Mouse (Mus musculus): ENCODE measurements at regions not wholly inside any gene's neighbourhood (a gene's known extent, or its start where the extent isn't known, plus 50 kb on each side); places are given as distances from the start of the nearest gene placed in this dataset.
A peak's percentile ranks its signal among the peaks of the same experiment; 100 is the strongest.

DNA sequence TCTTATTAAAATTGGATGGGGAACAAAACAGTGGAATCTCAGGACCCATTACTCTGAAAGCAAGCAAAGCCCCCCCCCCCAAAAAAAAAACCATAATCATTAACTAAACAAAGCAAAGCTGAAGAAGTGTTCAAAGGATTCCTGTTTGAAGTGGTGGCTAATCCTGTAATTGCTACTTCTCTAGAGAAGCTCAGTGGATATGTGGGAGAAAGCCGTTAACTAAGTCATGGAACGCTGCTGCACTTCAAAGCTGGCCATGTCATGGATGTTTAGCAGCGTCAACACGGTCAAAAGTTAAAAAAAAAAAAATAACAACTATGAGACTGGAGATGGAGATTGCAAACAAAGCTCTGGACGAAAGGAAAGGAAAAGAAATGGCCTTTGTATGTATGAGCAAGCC is 305.3 kb upstream of the Slc35b3 start:
- Histone ChIP-seq H3K36me3 (ENCODE audit: insufficient read depth) (no peaks in the 10 kb centered on the region), H3K9me3 (ENCODE audit: low read depth, low read length) (no peaks in the 10 kb centered on the region), H3K4me3 (ENCODE audit: low read depth, low read length) (no peak overlapping the region), H3K27ac (ENCODE audit: low read depth) (no peak overlapping the region), H3K9ac (no peak overlapping the region), H3K4me1 (ENCODE audit: insufficient read depth) (no peaks in the 10 kb centered on the region), H3K4me2 (no peak overlapping the region), H3K27me3 (ENCODE audit: insufficient read depth, low read length) (no peaks in the 10 kb centered on the region)
- no peak for TF ChIP-seq CTCF (IDR thresholded peaks at IDR 0.05; ENCODE audit: low read depth)
- WGBS = 62% methylated on average over 5 of the region's 5 CpGs
- no peak for ATAC-seq (ENCODE audit: insufficient read depth)
- DNase-seq = no peak

GRCm38 (mm10) chr13:39256708-39257107 is 296.0 kb upstream of the Slc35b3 start:
- H3K27me3 ChIP-seq (ENCODE audit: insufficient read depth, low read length) = no peaks in the 10 kb centered on the region
- no peak overlapping the region for H3K4me3 ChIP-seq (ENCODE audit: low read depth, low read length)
- DNase-seq (peak; percentile 35), ATAC-seq (ENCODE audit: insufficient read depth) (no peak; the same call in 1 of the 2 replicates)
- H3K4me1 ChIP-seq (ENCODE audit: insufficient read depth) = no peaks in the 10 kb centered on the region
- 38% methylated on average over 3 of the region's 3 CpGs for WGBS
- H3K4me2 ChIP-seq = no peak overlapping the region
- no peaks in the 10 kb centered on the region for H3K36me3 ChIP-seq (ENCODE audit: insufficient read depth)
- H3K9me3 ChIP-seq (ENCODE audit: low read depth, low read length) = no peaks in the 10 kb centered on the region
- H3K9ac ChIP-seq = no peak overlapping the region
- no peak for TF ChIP-seq CTCF (IDR thresholded peaks at IDR 0.05; ENCODE audit: low read depth)
- no peak overlapping the region for H3K27ac ChIP-seq (ENCODE audit: low read depth)

GRCm38 (mm10) chr13:39255338-39255737 is 294.7 kb upstream of the Slc35b3 start:
- no peak overlapping the region for H3K4me2 ChIP-seq
- no peak overlapping the region for H3K27ac ChIP-seq (ENCODE audit: low read depth)
- H3K9me3 ChIP-seq (ENCODE audit: low read depth, low read length) = no peaks in the 10 kb centered on the region
- TF ChIP-seq CTCF (IDR thresholded peaks at IDR 0.05; ENCODE audit: low read depth) = no peak
- H3K36me3 ChIP-seq (ENCODE audit: insufficient read depth) = no peaks in the 10 kb centered on the region
- no peaks in the 10 kb centered on the region for H3K4me1 ChIP-seq (ENCODE audit: insufficient read depth)
- WGBS = 65% methylated on average over 3 of the region's 3 CpGs
- no peak for ATAC-seq (ENCODE audit: insufficient read depth)
- H3K9ac ChIP-seq = no peak overlapping the region
- no peaks in the 10 kb centered on the region for H3K27me3 ChIP-seq (ENCODE audit: insufficient read depth, low read length)
- no peak overlapping the region for H3K4me3 ChIP-seq (ENCODE audit: low read depth, low read length)
- peak; percentile 3 for DNase-seq

DNA sequence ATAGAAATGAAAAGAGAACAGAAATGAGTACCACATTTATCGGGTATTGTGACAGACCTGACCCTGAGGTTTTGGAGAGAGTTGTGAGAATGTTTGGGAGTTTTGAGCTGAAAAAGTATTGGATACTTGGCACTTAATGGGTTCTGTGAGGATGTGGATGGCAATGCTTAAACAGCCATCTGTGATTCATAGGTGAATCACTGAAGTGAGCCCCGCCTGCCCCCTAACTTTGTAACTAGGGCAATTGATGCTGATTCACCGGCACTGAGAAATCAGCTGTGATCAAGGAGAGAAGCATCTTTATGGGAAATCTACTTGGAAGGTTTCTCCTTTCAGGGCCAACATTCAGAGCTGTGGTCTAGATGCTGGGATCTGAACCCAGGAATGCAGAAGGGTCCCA is 291.9 kb upstream of the Slc35b3 start:
- no peak for ATAC-seq (ENCODE audit: insufficient read depth)
- no peak overlapping the region for H3K9ac ChIP-seq
- no peak overlapping the region for H3K4me3 ChIP-seq (ENCODE audit: low read depth, low read length)
- no peaks in the 10 kb centered on the region for H3K4me1 ChIP-seq (ENCODE audit: insufficient read depth)
- H3K27ac ChIP-seq (ENCODE audit: low read depth) = no peak overlapping the region
- TF ChIP-seq CTCF (IDR thresholded peaks at IDR 0.05; ENCODE audit: low read depth) = no peak
- no peaks in the 10 kb centered on the region for H3K9me3 ChIP-seq (ENCODE audit: low read depth, low read length)
- no peaks in the 10 kb centered on the region for H3K27me3 ChIP-seq (ENCODE audit: insufficient read depth, low read length)
- H3K36me3 ChIP-seq (ENCODE audit: insufficient read depth) = no peaks in the 10 kb centered on the region
- H3K4me2 ChIP-seq = no peak overlapping the region
- WGBS = 88% methylated on average over 3 of the region's 3 CpGs
- DNase-seq = no peak

DNA sequence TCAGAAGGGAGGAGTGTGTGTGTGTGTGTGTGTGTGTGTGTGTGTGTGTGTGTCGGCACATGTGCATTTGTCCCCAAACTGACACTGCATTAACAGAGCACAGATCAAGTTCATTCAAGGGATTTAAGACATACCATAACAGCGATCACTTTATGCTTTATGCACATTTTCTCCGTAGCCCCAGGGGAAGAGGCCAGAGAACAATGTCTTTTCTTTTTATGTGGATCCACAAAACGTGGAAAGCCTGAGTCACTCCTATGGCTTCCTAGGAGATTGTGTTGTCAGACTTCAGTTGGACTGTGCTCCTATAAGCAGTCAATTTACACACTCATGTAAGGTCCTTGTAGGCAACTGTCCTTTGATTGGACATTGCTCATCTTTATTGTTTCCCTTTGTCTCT is 289.4 kb upstream of the Slc35b3 start:
- Histone ChIP-seq H3K4me3 (ENCODE audit: low read depth, low read length) (no peak overlapping the region), H3K27me3 (ENCODE audit: insufficient read depth, low read length) (no peaks in the 10 kb centered on the region), H3K9me3 (ENCODE audit: low read depth, low read length) (no peaks in the 10 kb centered on the region), H3K4me1 (ENCODE audit: insufficient read depth) (no peaks in the 10 kb centered on the region), H3K36me3 (ENCODE audit: insufficient read depth) (no peaks in the 10 kb centered on the region), H3K9ac (no peak overlapping the region), H3K27ac (ENCODE audit: low read depth) (no peak overlapping the region), H3K4me2 (no peak overlapping the region)
- DNase-seq (no peak), ATAC-seq (ENCODE audit: insufficient read depth) (no peak)
- no peak for TF ChIP-seq CTCF (IDR thresholded peaks at IDR 0.05; ENCODE audit: low read depth)
- WGBS = 88% methylated on average over 4 of the region's 4 CpGs

GRCm38 (mm10) chr13:39226829-39227228 is 266.2 kb upstream of the Slc35b3 start:
- Histone ChIP-seq H3K36me3 (ENCODE audit: insufficient read depth) (no peaks in the 10 kb centered on the region), H3K9me3 (ENCODE audit: low read depth, low read length) (no peaks in the 10 kb centered on the region), H3K4me1 (ENCODE audit: insufficient read depth) (no peaks in the 10 kb centered on the region), H3K27ac (ENCODE audit: low read depth) (no peak overlapping the region), H3K4me2 (no peak overlapping the region), H3K9ac (no peak overlapping the region), H3K27me3 (ENCODE audit: insufficient read depth, low read length) (no peaks in the 10 kb centered on the region), H3K4me3 (ENCODE audit: low read depth, low read length) (no peak overlapping the region)
- no peak for TF ChIP-seq CTCF (IDR thresholded peaks at IDR 0.05; ENCODE audit: low read depth)
- no peak for ATAC-seq (ENCODE audit: insufficient read depth)
- no peak for DNase-seq
- WGBS = 71% methylated on average over 4 of the region's 4 CpGs

GRCm38 (mm10) chr13:39225651-39226050 is 265.0 kb upstream of the Slc35b3 start:
- H3K27me3 ChIP-seq (ENCODE audit: insufficient read depth, low read length) = no peaks in the 10 kb centered on the region
- DNase-seq (peak; percentile 23), ATAC-seq (ENCODE audit: insufficient read depth) (no peak)
- H3K9me3 ChIP-seq (ENCODE audit: low read depth, low read length) = no peaks in the 10 kb centered on the region
- H3K36me3 ChIP-seq (ENCODE audit: insufficient read depth) = no peaks in the 10 kb centered on the region
- no peak for TF ChIP-seq CTCF (IDR thresholded peaks at IDR 0.05; ENCODE audit: low read depth)
- no peak overlapping the region for H3K4me3 ChIP-seq (ENCODE audit: low read depth, low read length)
- H3K4me1 ChIP-seq (ENCODE audit: insufficient read depth) = no peaks in the 10 kb centered on the region
- WGBS = 37% methylated on average over 6 of the region's 6 CpGs
- no peak overlapping the region for H3K4me2 ChIP-seq
- H3K27ac ChIP-seq (ENCODE audit: low read depth) = no peak overlapping the region
- no peak overlapping the region for H3K9ac ChIP-seq

DNA sequence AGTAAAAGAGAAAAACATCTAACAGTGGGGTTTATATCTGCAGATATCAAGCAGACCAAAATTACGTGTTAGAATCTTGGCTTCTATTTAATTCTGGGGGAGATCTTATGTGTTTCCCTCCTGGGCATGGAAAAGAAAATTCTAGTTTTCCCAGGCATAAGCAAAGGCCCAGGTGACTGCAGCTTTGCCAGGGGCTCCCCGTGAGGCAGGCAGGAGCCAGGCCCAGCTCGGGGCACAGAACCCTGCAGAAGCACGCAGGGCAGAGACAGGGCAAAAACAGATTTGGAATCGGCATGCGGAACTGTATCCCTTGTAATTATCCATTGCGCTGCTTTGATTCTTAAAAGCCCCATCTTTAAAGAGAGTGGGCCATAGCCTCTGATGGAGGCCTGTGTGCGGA is 250.4 kb upstream of the Slc35b3 start:
- no peak overlapping the region for H3K4me3 ChIP-seq (ENCODE audit: low read depth, low read length)
- H3K36me3 ChIP-seq (ENCODE audit: insufficient read depth) = no peaks in the 10 kb centered on the region
- no peaks in the 10 kb centered on the region for H3K4me1 ChIP-seq (ENCODE audit: insufficient read depth)
- H3K9ac ChIP-seq = no peak overlapping the region
- no peaks in the 10 kb centered on the region for H3K9me3 ChIP-seq (ENCODE audit: low read depth, low read length)
- no peak for ATAC-seq (ENCODE audit: insufficient read depth)
- DNase-seq = no peak
- H3K4me2 ChIP-seq = no peak overlapping the region
- TF ChIP-seq CTCF (IDR thresholded peaks at IDR 0.05; ENCODE audit: low read depth) = no peak
- 81% methylated on average over 8 of the region's 8 CpGs for WGBS
- no peak overlapping the region for H3K27ac ChIP-seq (ENCODE audit: low read depth)
- no peaks in the 10 kb centered on the region for H3K27me3 ChIP-seq (ENCODE audit: insufficient read depth, low read length)

Measured in lung, embryonic 14.5 days (tissue).